ENCODE assay signal across 21 mouse cellular contexts in genomic region chr16:14429371-14429770, GRCm38 (mm10).
"Had no signal": no experiment of that assay in that cellular context is flagged by ENCODE, and none has a peak within 500 bp of the region (broad histone marks: within the 10 kb centered on the region; RNA-seq: fewer than 3 reads in every experiment).

No protein-coding gene starts in this region.

- H3K4me1 ChIP-seq: limb, embryonic 13.5 days; liver, embryonic 12.5 days; liver, embryonic 15.5 days; lung, embryonic 15.5 days; midbrain, embryonic 10.5 days; midbrain, embryonic 13.5 days; stomach, embryonic 15.5 days had no signal

- H3K9me3 ChIP-seq: limb, embryonic 13.5 days; liver, embryonic 12.5 days; liver, embryonic 15.5 days; lung, embryonic 15.5 days; megakaryocyte, embryonic 14.5 days; midbrain, embryonic 10.5 days; midbrain, embryonic 13.5 days; stomach, embryonic 15.5 days had no signal

- H3K4me2 ChIP-seq: limb, embryonic 13.5 days; liver, embryonic 12.5 days; liver, embryonic 15.5 days; lung, embryonic 15.5 days; midbrain, embryonic 13.5 days; stomach, embryonic 15.5 days had no signal

- H3K27me3 ChIP-seq: limb, embryonic 13.5 days; liver, embryonic 12.5 days; liver, embryonic 15.5 days; lung, embryonic 15.5 days; megakaryocyte, embryonic 14.5 days; midbrain, embryonic 13.5 days; stomach, embryonic 15.5 days had no signal

- H3K36me3 ChIP-seq: liver, embryonic 15.5 days; lung, embryonic 15.5 days; midbrain, embryonic 13.5 days; stomach, embryonic 15.5 days had no signal

- H3K4me3 ChIP-seq: limb, embryonic 13.5 days; liver, embryonic 12.5 days; liver, embryonic 15.5 days; lung, embryonic 15.5 days; megakaryocyte, embryonic 14.5 days; midbrain, embryonic 10.5 days; midbrain, embryonic 13.5 days; stomach, embryonic 15.5 days had no signal

- DNase-seq: kidney, adult 18-20 months; kidney, adult 9 months; kidney, postnatal 14 days; kidney, postnatal 4 days; left cerebral cortex, postnatal 4 days; liver; lung, adult 18-20 months; lung, postnatal 10 days; lung, postnatal 36 days; right cerebral cortex, postnatal 14 days; spleen, adult 18-20 months; thymus, postnatal 25 days had no signal

- H3K27ac ChIP-seq: limb, embryonic 13.5 days; liver, embryonic 12.5 days; liver, embryonic 15.5 days; lung, embryonic 15.5 days; midbrain, embryonic 10.5 days; midbrain, embryonic 13.5 days; stomach, embryonic 15.5 days had no signal

- ATAC-seq: liver, embryonic 12.5 days; midbrain, embryonic 13.5 days; midbrain, embryonic 16.5 days had no signal

- H3K9ac ChIP-seq: limb, embryonic 13.5 days; liver, embryonic 12.5 days; liver, embryonic 15.5 days; lung, embryonic 15.5 days; midbrain, embryonic 13.5 days; stomach, embryonic 15.5 days had no signal
